Mouse (Mus musculus) small intestine, adult 2 months (tissue): ENCODE results near the gene Mettl14. TPM values are rescaled to one million over a fixed set of nuclear protein-coding genes. Genes with fewer than 3 reads are reported as not detected.
"Not testable (repeated sequence)": the region's sequence is repeated elsewhere in the genome, so short reads cannot be mapped to it uniquely, and the experiment has no call there.

Experiments used
- H3K27ac ChIP-seq: fragments of 200-500 bp; 2 replicates; pipeline ENCODE4 v1.5.1; 2012; ENCODE audit warnings: low read depth, low read length, control low read depth, inconsistent platforms; ENCODE audit not compliant: insufficient read depth
- H3K27me3 ChIP-seq: fragments of 200-500 bp; 2 replicates; pipeline ENCODE4 v1.6.1; 2012; ENCODE audit warnings: mild to moderate bottlenecking, moderate library complexity, low read length, inconsistent platforms; ENCODE audit not compliant: control insufficient read depth, insufficient read depth
- H3K36me3 ChIP-seq: fragments of 200-500 bp; 2 replicates; pipeline ENCODE4 v1.6.1; 2012; ENCODE audit warnings: mild to moderate bottlenecking, low read length, control low read depth, inconsistent platforms; ENCODE audit not compliant: control insufficient read depth, insufficient read depth
- H3K4me1 ChIP-seq: fragments of 200-500 bp; 2 replicates; pipeline ENCODE4 v1.6.1; 2012; ENCODE audit warnings: low read length, inconsistent platforms, mixed read lengths; ENCODE audit not compliant: control insufficient read depth, insufficient read depth, insufficient read length
- H3K4me3 ChIP-seq: fragments of 200-500 bp; 2 replicates; pipeline ENCODE4 v1.5.1; 2012; ENCODE audit warnings: low read depth, mild to moderate bottlenecking, control low read depth, inconsistent platforms, low read length, moderate library complexity
- CTCF ChIP-seq: fragments of 200-500 bp; IDR thresholded peaks from 2 replicates; pipeline ENCODE4 v1.5.1; 2012; ENCODE audit warnings: low read depth, mild to moderate bottlenecking, control low read depth, inconsistent platforms, low read length, moderate library complexity, mixed read lengths; ENCODE audit not compliant: insufficient replicate concordance, insufficient read length; ENCODE audit errors: extremely low read depth
- POLR2A ChIP-seq: fragments of 200-500 bp; IDR thresholded peaks from 2 replicates; pipeline ENCODE4 v1.6.1; 2012; ENCODE audit warnings: low read depth, mild to moderate bottlenecking, control low read depth, inconsistent platforms, low read length, moderate library complexity
- WGBS: fragments of 180-500 bp; shearing (Covaris S2); methylation state at CpG from one replicate; pipeline ENCODE4 v1.1.7; 2018; 5-methylcytosine and 5-hydroxymethylcytosine counted together
- polyA plus RNA-seq: library from polyadenylated mRNA; depleted of rRNA; stranded (reverse); fragments of >200 nt; gene quantifications from 2 replicates; pipeline ENCODE4 v1.2.3, GENCODE M21; 2012

Gene Mettl14
- polyA plus RNA-seq, 1 experiment, result 2.6 TPM

GRCm38 (mm10) chr3:123385118-123385485 is 806 bp downstream of the Mettl14 start:
- WGBS, result 9% methylated on average over 6 of the region's 6 CpGs
- H3K27me3 ChIP-seq, result no peaks in the 10 kb centered on the region
- peaks cover 2% of the 10 kb centered on the region; the same call in 1 of the 2 replicates for H3K4me1 ChIP-seq
- peak overlapping the region; percentile 58; the same call in 1 of the 2 replicates for H3K27ac ChIP-seq
- no peak for TF ChIP-seq CTCF
- no peak for TF ChIP-seq POLR2A
- peaks cover 9% of the 10 kb centered on the region for H3K36me3 ChIP-seq
- H3K4me3 ChIP-seq, result peak overlapping the region; percentile 98

DNA sequence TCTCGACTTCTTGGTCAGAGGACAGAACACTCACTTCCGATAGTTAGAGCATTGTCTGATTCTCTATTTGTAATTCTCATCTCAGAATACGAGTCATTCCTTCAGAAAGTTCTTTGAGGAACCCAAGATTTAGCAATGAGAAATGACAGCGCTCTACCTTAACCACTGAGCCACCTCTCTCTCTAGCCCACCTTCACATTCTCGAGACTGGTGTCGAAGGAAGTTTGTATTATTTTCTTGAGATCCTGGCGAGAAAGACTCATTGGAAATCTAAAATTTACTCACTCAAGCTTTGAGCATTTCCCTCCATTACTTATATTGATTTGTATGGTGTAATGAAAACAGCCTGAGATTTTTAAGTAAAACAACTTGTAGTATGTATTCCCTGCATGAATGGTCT is 1.5 kb downstream of the Mettl14 start:
- Histone ChIP-seq H3K36me3 (peaks cover 14% of the 10 kb centered on the region), H3K4me1 (peaks cover 2% of the 10 kb centered on the region; the same call in 1 of the 2 replicates), H3K4me3 (no peak overlapping the region), H3K27ac (no peak overlapping the region), H3K27me3 (no peaks in the 10 kb centered on the region)
- WGBS, result 80% methylated on average over 7 of the region's 7 CpGs
- TF ChIP-seq CTCF (no peak), POLR2A (no peak)

DNA sequence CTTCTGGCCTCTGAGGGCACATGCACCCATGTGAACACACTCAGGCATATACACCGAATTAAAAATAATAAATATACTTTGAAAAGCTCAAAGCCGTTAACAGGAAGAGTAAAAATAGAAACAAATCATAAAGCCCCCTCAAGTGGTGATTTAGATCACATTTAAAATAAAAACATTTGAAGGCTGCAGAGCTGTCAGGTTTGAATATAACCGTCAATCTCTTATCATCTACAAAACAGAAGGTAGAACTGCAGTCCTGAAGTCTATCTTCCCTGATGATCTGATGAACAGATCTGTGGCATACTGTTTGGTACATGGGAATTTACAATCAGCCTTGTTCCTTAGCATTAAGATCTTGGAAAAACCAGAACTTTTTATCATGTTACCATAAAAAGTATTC is 9.3 kb downstream of the Mettl14 start:
- H3K36me3 ChIP-seq, result peaks cover 35% of the 10 kb centered on the region
- H3K4me1 ChIP-seq, result no peaks in the 10 kb centered on the region
- WGBS, result 97% methylated on average over 3 of the region's 3 CpGs
- TF ChIP-seq CTCF (no peak), POLR2A (no peak)
- no peaks in the 10 kb centered on the region for H3K27me3 ChIP-seq
- no peak overlapping the region for H3K4me3 ChIP-seq
- H3K27ac ChIP-seq, result no peak overlapping the region

- no peak overlapping the region for H3K4me3 ChIP-seq
- WGBS, result 29% methylated on average over 11 of the region's 11 CpGs
- TF ChIP-seq CTCF (peak; percentile 53; the same call in 1 of the 2 replicates), POLR2A (no peak)
- no peaks in the 10 kb centered on the region for H3K27me3 ChIP-seq
- no peak overlapping the region for H3K27ac ChIP-seq
- H3K36me3 ChIP-seq, result peaks cover 33% of the 10 kb centered on the region
- no peaks in the 10 kb centered on the region for H3K4me1 ChIP-seq
Measured at GRCm38 (mm10) chr3:123371766-123372535, 14.0 kb downstream of the Mettl14 start.

DNA sequence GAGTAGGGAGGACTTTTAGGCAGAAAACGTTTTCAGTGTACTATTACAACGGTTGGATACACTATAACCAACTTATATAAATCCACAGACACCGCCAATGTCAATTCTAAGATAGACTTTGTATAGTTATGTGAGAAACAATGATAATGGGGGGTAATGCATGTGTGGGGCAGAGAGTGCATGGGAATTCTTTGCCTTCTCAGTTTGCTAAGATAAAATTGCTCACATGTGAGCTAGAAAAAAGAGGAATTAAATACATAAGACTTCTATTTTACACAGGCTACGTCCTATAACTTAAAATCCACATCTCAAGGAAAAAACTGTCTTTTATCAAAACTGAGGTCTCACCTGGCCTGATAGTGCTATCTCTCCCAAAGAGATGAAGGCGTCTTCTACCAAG is 15.0 kb downstream of the Mettl14 start:
- Histone ChIP-seq H3K36me3 (peaks cover 38% of the 10 kb centered on the region), H3K4me3 (no peak overlapping the region), H3K4me1 (no peaks in the 10 kb centered on the region), H3K27ac (no peak overlapping the region), H3K27me3 (no peaks in the 10 kb centered on the region)
- 92% methylated on average over 5 of the region's 5 CpGs for WGBS
- no peak for TF ChIP-seq CTCF
- no peak for TF ChIP-seq POLR2A

GRCm38 (mm10) chr3:123369161-123369560 is 16.7 kb downstream of the Mettl14 start:
- no peak overlapping the region for H3K27ac ChIP-seq
- 78% methylated on average over 12 of the region's 12 CpGs for WGBS
- peaks cover 40% of the 10 kb centered on the region for H3K36me3 ChIP-seq
- no peak overlapping the region for H3K4me3 ChIP-seq
- H3K27me3 ChIP-seq, result no peaks in the 10 kb centered on the region
- TF ChIP-seq POLR2A, result no peak
- TF ChIP-seq CTCF, result no peak
- H3K4me1 ChIP-seq, result no peaks in the 10 kb centered on the region

DNA sequence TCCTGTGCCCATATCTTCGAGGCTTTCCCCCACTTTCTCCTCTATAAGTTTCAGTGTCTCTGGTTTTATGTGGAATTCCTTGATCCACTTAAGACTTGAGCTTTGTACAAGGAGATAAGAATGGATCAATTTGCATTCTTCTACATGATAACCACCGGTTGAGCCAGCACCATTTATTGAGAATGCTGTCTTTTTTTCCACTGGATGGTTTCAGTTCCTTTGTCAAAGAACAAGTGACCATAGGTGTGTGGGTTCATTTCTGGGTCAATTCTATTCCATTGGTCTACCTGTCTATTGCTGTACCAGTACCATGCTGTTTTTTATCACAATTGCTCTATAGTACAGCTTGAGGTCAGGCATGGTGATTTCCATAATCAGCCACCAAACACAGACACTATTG is 19.1 kb downstream of the Mettl14 start:
- not testable (repeated sequence) for H3K27me3 ChIP-seq, H3K4me1 ChIP-seq, H3K27ac ChIP-seq, H3K4me3 ChIP-seq
- WGBS, result 28% methylated on average over 2 of the region's 2 CpGs
- H3K36me3 ChIP-seq, result peaks cover 54% of the 10 kb centered on the region

GRCm38 (mm10) chr3:123356377-123356991 is 29.4 kb downstream of the Mettl14 start:
- Histone ChIP-seq H3K27me3 (no peaks in the 10 kb centered on the region), H3K4me3 (no peak overlapping the region), H3K4me1 (no peaks in the 10 kb centered on the region), H3K36me3 (peaks cover 69% of the 10 kb centered on the region), H3K27ac (no peak overlapping the region)
- TF ChIP-seq POLR2A, result no peak
- TF ChIP-seq CTCF, result no peak
- WGBS, result 70% methylated on average over 4 of the region's 4 CpGs
